Mouse (Mus musculus) heart, embryonic 14.5 days (tissue): ENCODE data around the gene Sowaha. TPM values are rescaled to one million over a fixed set of nuclear protein-coding genes. Genes with fewer than 3 reads are reported as not detected.
A peak's percentile ranks its signal among the peaks of the same experiment; 100 is the strongest.

Source experiments
- ATAC-seq: fragments of 200-750 bp; cut with Nextera tagmentation; 2 replicates; pipeline ENCODE4 v1.8.0; 2017; ENCODE audit warnings: low read depth, moderate TSS enrichment; ENCODE audit not compliant: insufficient number of reproducible peaks, insufficient read depth, low FRiP score
- H3K27ac ChIP-seq, 2 experiments: fragments of 200-500 bp in 1 of 2; fragments of 300-500 bp in 1 of 2; sonication (generic) in 1 of 2; replicated peaks in 1 of 2; 2 replicates each; pipeline ENCODE4 v1.5.1; 2012 to 2014; ENCODE audit warnings: low read depth in 2 of 2, low read length in 2 of 2, control low read depth in 1 of 2, mild to moderate bottlenecking in 1 of 2, mixed read lengths in 1 of 2; ENCODE audit not compliant: control insufficient read depth in 1 of 2, insufficient read depth in 1 of 2
- H3K27me3 ChIP-seq: fragments of 300-500 bp; sonication (generic); 2 replicates; pipeline ENCODE4 v1.6.1; 2014; ENCODE audit warnings: mild to moderate bottlenecking, low read length, control low read depth; ENCODE audit not compliant: control insufficient read depth, insufficient read depth
- H3K36me3 ChIP-seq: fragments of 300-500 bp; sonication (generic); 2 replicates; pipeline ENCODE4 v1.6.1; 2014; ENCODE audit warnings: mild to moderate bottlenecking, control low read depth, low read length, mixed read lengths; ENCODE audit not compliant: control insufficient read depth, insufficient read depth
- H3K4me1 ChIP-seq, 2 experiments: fragments of 200-500 bp in 1 of 2; fragments of 300-500 bp in 1 of 2; sonication (generic) in 1 of 2; 2 replicates each; pipeline ENCODE4 v1.6.1; 2012 to 2014; ENCODE audit warnings: low read length in 2 of 2, control low read depth in 1 of 2, mixed read lengths in 1 of 2; ENCODE audit not compliant: control insufficient read depth in 2 of 2, insufficient read depth in 2 of 2
- H3K4me2 ChIP-seq: fragments of 300-500 bp; sonication (generic); 2 replicates; pipeline ENCODE4 v1.6.1; 2014; ENCODE audit warnings: mild to moderate bottlenecking, low read length
- H3K4me3 ChIP-seq, 2 experiments: fragments of 200-500 bp in 1 of 2; fragments of 300-500 bp in 1 of 2; sonication (generic) in 1 of 2; 2 replicates each; pipeline ENCODE4 v1.5.1; 2012 to 2014; ENCODE audit warnings: low read length in 2 of 2, mild to moderate bottlenecking in 2 of 2, control low read depth in 1 of 2, low read depth in 1 of 2, moderate library complexity in 1 of 2; ENCODE audit not compliant: control insufficient read depth in 1 of 2, insufficient read depth in 1 of 2
- H3K9ac ChIP-seq: fragments of 300-500 bp; sonication (generic); 2 replicates; pipeline ENCODE4 v1.6.1; 2014; ENCODE audit warnings: mild to moderate bottlenecking, low read length
- H3K9me3 ChIP-seq: fragments of 300-500 bp; sonication (generic); 2 replicates; pipeline ENCODE4 v1.6.1; 2016; ENCODE audit warnings: low read length, control low read depth; ENCODE audit not compliant: control insufficient read depth
- WGBS: fragments of 180-500 bp; shearing (Covaris S2); extraction: QIAGEN DNeasy Blood & Tissue Kit; methylation state at CpG from one replicate; pipeline ENCODE4 v1.1.7; 2014; 5-methylcytosine and 5-hydroxymethylcytosine counted together
- polyA plus RNA-seq: library from polyadenylated mRNA; unstranded; fragments of >200 nt; fragmentation: Nextera tagmentation; extraction: Ambion mirVana; gene quantifications from 2 replicates; pipeline ENCODE4 v1.2.1, GENCODE M21; 2014

The Sowaha gene
- polyA plus RNA-seq, 1 experiment from 2014 or later, result 0.18 TPM

GRCm38 (mm10) chr11:53466231-53466971 is 13.7 kb downstream of the Sowaha start:
- Histone ChIP-seq H3K4me2 (peak overlapping the region; percentile 65), H3K36me3 (no peaks in the 10 kb centered on the region), H3K9me3 (no peaks in the 10 kb centered on the region), H3K4me1 (peaks cover 6 to 17% of the 10 kb centered on the region in 2 experiments; a peak in 2 of 4 replicates), H3K4me3 (peak overlapping the region; percentile 26 to 33; a peak in 3 of 4 replicates), H3K9ac (peak overlapping the region; percentile 44; the same call in 1 of the 2 replicates), H3K27me3 (peaks cover 50% of the 10 kb centered on the region), H3K27ac (no peak overlapping the region)
- 6% methylated on average over 40 of the region's 40 CpGs for WGBS
- ATAC-seq, result 0 out of 2 replicates have a peak, but pooled peaks have one; percentile 29

- WGBS, result 8% methylated on average over 55 of the region's 55 CpGs
These were observed 16.3 kb downstream of the Sowaha start for GRCm38 (mm10) chr11:53463551-53464424.

DNA sequence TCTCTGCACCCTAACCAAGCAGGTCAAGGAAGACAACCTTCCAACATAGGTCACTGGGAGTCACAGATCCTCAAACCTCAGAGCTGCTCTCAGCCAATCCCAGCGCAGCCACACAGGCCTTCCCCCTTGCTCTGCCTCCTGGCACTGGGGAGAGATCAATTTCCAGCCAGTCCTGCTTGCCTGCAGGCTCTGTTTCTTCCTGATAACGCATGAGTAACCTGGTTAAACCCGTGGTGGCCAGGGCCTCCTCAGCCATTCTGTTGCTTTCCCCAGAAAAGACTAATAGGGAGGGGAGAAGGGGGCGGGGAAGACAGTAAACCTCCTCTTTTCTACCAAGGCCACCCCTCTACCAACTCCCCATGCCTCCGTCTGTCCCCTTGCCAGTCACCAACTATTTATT is 18.3 kb downstream of the Sowaha start:
- Histone ChIP-seq H3K36me3 (no peaks in the 10 kb centered on the region), H3K4me1 (peaks cover under 1 to 11% of the 10 kb centered on the region in 2 experiments; a peak in 2 of 4 replicates), H3K27ac (no peak overlapping the region), H3K4me3 (no peak overlapping the region), H3K9me3 (no peaks in the 10 kb centered on the region), H3K4me2 (no peak overlapping the region), H3K9ac (no peak overlapping the region), H3K27me3 (peaks cover 47% of the 10 kb centered on the region)
- no peak for ATAC-seq
- WGBS, result 34% methylated on average over 5 of the region's 5 CpGs

More at GRCm38 (mm10) chr11:53463551-53464424, 16.3 kb downstream of the Sowaha start:
- ATAC-seq, result no peak
- Histone ChIP-seq H3K4me1 (peaks cover 3 to 13% of the 10 kb centered on the region in 2 experiments; a peak in 2 of 4 replicates), H3K27me3 (peaks cover 55% of the 10 kb centered on the region), H3K4me2 (peak overlapping the region; percentile 87), H3K27ac (no peak overlapping the region), H3K36me3 (no peaks in the 10 kb centered on the region), H3K4me3 (peak overlapping the region; percentile 38 to 43), H3K9me3 (no peaks in the 10 kb centered on the region), H3K9ac (peak overlapping the region; percentile 56)

GRCm38 (mm10) chr11:53460192-53460591 is 19.9 kb downstream of the Sowaha start:
- Histone ChIP-seq H3K4me2 (no peak overlapping the region), H3K27ac (no peak overlapping the region), H3K9ac (no peak overlapping the region), H3K9me3 (no peaks in the 10 kb centered on the region), H3K4me1 (peaks cover 0 to 5% of the 10 kb centered on the region in 2 experiments; a peak in 2 of 4 replicates), H3K27me3 (peaks cover 37% of the 10 kb centered on the region), H3K36me3 (no peaks in the 10 kb centered on the region), H3K4me3 (no peak overlapping the region)
- WGBS, result 59% methylated on average over 3 of the region's 3 CpGs
- no peak for ATAC-seq

- H3K36me3 ChIP-seq, result no peaks in the 10 kb centered on the region
- H3K27ac ChIP-seq, result no peak overlapping the region
- no peak overlapping the region for H3K4me3 ChIP-seq
- H3K9me3 ChIP-seq, result no peaks in the 10 kb centered on the region
- H3K4me1 ChIP-seq, result peaks cover 0 to 4% of the 10 kb centered on the region in 2 experiments; a peak in 2 of 4 replicates
- WGBS, result 65% methylated on average over 3 of the region's 3 CpGs
- no peak for ATAC-seq
- H3K9ac ChIP-seq, result no peak overlapping the region
- peaks cover 26% of the 10 kb centered on the region for H3K27me3 ChIP-seq
- H3K4me2 ChIP-seq, result no peak overlapping the region
These were observed 21.1 kb downstream of the Sowaha start for GRCm38 (mm10) chr11:53458996-53459395.

DNA sequence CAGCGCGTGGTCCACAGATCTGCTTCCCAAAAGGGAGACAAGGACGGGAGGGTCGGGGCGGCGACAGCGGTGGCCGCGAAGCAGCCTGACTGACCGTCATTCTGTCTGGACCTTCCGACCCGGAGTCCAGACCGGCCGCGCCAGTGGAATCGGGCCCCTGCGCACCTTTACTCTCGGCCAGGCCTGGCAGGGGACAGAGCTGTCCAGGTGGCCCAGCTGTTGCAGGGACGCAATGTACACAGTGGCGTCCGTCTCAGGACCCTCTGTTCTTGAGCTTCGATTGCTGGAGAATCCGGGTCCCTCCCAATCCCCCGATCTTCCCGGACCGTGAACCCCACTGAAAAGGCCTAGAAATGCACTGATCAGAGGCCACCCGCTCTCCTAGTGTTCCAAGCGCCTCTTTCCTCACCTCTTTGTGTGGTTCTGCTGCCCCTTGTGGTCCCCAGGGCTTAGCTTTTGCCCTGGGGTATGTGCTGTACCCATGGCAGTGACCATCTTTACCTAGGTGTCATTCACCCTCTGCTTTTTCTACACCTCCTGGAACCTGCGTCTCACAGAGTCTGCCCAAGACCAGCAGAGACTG is 22.6 kb downstream of the Sowaha start:
- peak overlapping the region; percentile 93 for H3K4me2 ChIP-seq
- WGBS, result 9% methylated on average over 29 of the region's 29 CpGs
- peak overlapping the region; percentile 61 to 69 for H3K4me3 ChIP-seq
- H3K9ac ChIP-seq, result peak overlapping the region; percentile 74
- no peaks in the 10 kb centered on the region for H3K9me3 ChIP-seq
- H3K4me1 ChIP-seq, result no peaks in the 10 kb centered on the region
- H3K27me3 ChIP-seq, result peaks cover 16% of the 10 kb centered on the region
- peak overlapping the region in 1 of 2 experiments; percentile 64; a peak in 2 of 4 replicates for H3K27ac ChIP-seq
- H3K36me3 ChIP-seq, result no peaks in the 10 kb centered on the region
- ATAC-seq, result 0 out of 2 replicates have a peak, but pooled peaks have one; percentile 18
